Mouse (Mus musculus): ENCODE measurements around the gene Amn. TPM values are rescaled to one million over a fixed set of nuclear protein-coding genes. Genes with fewer than 3 reads are reported as not detected.

The Amn gene
- polyA plus RNA-seq (2015; fragmentation: Nextera tagmentation; extraction: Ambion mirVana) = 6.8 and 8.2 TPM in 2 replicates

GRCm38 (mm10) chr12:111270629-111271277 is at the start of gene Amn:
Gene Amn, plus strand, starts transcription at chr12:111271095.
- Histone ChIP-seq H3K9ac (replicated peaks; ENCODE audit: low read depth, low read length) (no peak within 1 kb of the TSS), H3K4me3 (replicated peaks; ENCODE audit: low read length) (no peak within 1 kb of the TSS), H3K4me2 (ENCODE audit: low read length) (no peak within 1 kb of the TSS), H3K27ac (ENCODE audit: low read length) (no peak within 1 kb of the TSS), H3K9me3 (ENCODE audit: control insufficient read depth, low read length) (no peaks in the 10 kb centered on the region), H3K27me3 (replicated peaks; ENCODE audit: control insufficient read depth, insufficient read depth, low read length) (peaks cover 62% of the 10 kb centered on the region), H3K4me1 (replicated peaks; ENCODE audit: control insufficient read depth, insufficient read depth, low read length) (peaks cover 20% of the 10 kb centered on the region), H3K36me3 (ENCODE audit: control insufficient read depth, insufficient read depth) (no peaks in the 10 kb centered on the region)
- 43% methylated on average over 25 of the region's 25 CpGs for WGBS
- no peak for ATAC-seq

- no peak overlapping the region for H3K4me2 ChIP-seq (ENCODE audit: low read length)
- WGBS = 77% methylated on average over 10 of the region's 10 CpGs
- no peaks in the 10 kb centered on the region for H3K27me3 ChIP-seq (replicated peaks; ENCODE audit: control insufficient read depth, insufficient read depth, low read length)
- no peak overlapping the region for H3K4me3 ChIP-seq (replicated peaks; ENCODE audit: low read length)
- ATAC-seq = no peak
- H3K27ac ChIP-seq (ENCODE audit: low read length) = no peak overlapping the region
- peaks cover 17% of the 10 kb centered on the region for H3K36me3 ChIP-seq (ENCODE audit: control insufficient read depth, insufficient read depth)
- no peak overlapping the region for H3K9ac ChIP-seq (replicated peaks; ENCODE audit: low read depth, low read length)
- no peaks in the 10 kb centered on the region for H3K4me1 ChIP-seq (replicated peaks; ENCODE audit: control insufficient read depth, insufficient read depth, low read length)
- H3K9me3 ChIP-seq (ENCODE audit: control insufficient read depth, low read length) = peaks cover 5% of the 10 kb centered on the region; the same call in 1 of the 2 replicates
Measured at GRCm38 (mm10) chr12:111225197-111225780, 45.6 kb upstream of the Amn start.

- peaks cover under 1% of the 10 kb centered on the region for H3K36me3 ChIP-seq (ENCODE audit: control insufficient read depth, insufficient read depth)
- no peaks in the 10 kb centered on the region for H3K4me1 ChIP-seq (replicated peaks; ENCODE audit: control insufficient read depth, insufficient read depth, low read length)
- ATAC-seq = no peak
- no peak overlapping the region for H3K27ac ChIP-seq (ENCODE audit: low read length)
- WGBS = 86% methylated on average over 4 of the region's 4 CpGs
- no peaks in the 10 kb centered on the region for H3K9me3 ChIP-seq (ENCODE audit: control insufficient read depth, low read length)
- no peaks in the 10 kb centered on the region for H3K27me3 ChIP-seq (replicated peaks; ENCODE audit: control insufficient read depth, insufficient read depth, low read length)
- H3K4me3 ChIP-seq (replicated peaks; ENCODE audit: low read length) = no peak overlapping the region
- no peak overlapping the region for H3K9ac ChIP-seq (replicated peaks; ENCODE audit: low read depth, low read length)
- no peak overlapping the region for H3K4me2 ChIP-seq (ENCODE audit: low read length)
Measured at GRCm38 (mm10) chr12:111227410-111227809, 43.5 kb upstream of the Amn start.

- H3K9me3 ChIP-seq (ENCODE audit: control insufficient read depth, low read length) = no peaks in the 10 kb centered on the region
- 96% methylated on average over 5 of the region's 5 CpGs for WGBS
- no peak overlapping the region for H3K4me3 ChIP-seq (replicated peaks; ENCODE audit: low read length)
- no peak overlapping the region for H3K9ac ChIP-seq (replicated peaks; ENCODE audit: low read depth, low read length)
- ATAC-seq = no peak
- H3K27me3 ChIP-seq (replicated peaks; ENCODE audit: control insufficient read depth, insufficient read depth, low read length) = no peaks in the 10 kb centered on the region
- H3K4me2 ChIP-seq (ENCODE audit: low read length) = no peak overlapping the region
- H3K27ac ChIP-seq (ENCODE audit: low read length) = no peak overlapping the region
- no peaks in the 10 kb centered on the region for H3K36me3 ChIP-seq (ENCODE audit: control insufficient read depth, insufficient read depth)
- no peaks in the 10 kb centered on the region for H3K4me1 ChIP-seq (replicated peaks; ENCODE audit: control insufficient read depth, insufficient read depth, low read length)
Measured at GRCm38 (mm10) chr12:111228488-111228887, 42.4 kb upstream of the Amn start.

DNA sequence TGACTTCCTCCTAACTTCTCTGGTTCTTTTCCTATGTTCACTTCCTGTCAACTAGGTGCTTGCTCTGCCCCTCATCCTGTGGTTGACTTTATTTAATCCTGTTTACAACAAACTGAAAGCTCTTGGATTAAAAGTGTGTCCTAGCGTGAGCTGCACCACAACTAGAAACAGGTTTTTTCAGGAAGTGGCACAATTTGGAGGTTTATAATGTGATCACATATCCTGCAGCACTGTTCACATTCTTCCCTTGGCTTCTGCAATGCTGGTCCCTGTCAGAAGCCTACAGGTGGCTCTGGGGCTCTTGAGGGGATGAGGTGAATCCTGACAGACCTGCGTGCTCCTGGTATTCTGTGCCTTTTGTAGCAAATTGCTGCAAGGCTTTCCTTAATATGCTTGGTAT is 40.1 kb upstream of the Amn start:
- no peak overlapping the region for H3K4me3 ChIP-seq (replicated peaks; ENCODE audit: low read length)
- H3K9me3 ChIP-seq (ENCODE audit: control insufficient read depth, low read length) = no peaks in the 10 kb centered on the region
- H3K27ac ChIP-seq (ENCODE audit: low read length) = no peak overlapping the region
- no peaks in the 10 kb centered on the region for H3K36me3 ChIP-seq (ENCODE audit: control insufficient read depth, insufficient read depth)
- H3K9ac ChIP-seq (replicated peaks; ENCODE audit: low read depth, low read length) = no peak overlapping the region
- no peak for ATAC-seq
- no peak overlapping the region for H3K4me2 ChIP-seq (ENCODE audit: low read length)
- 93% methylated on average over 2 of the region's 2 CpGs for WGBS
- no peaks in the 10 kb centered on the region for H3K27me3 ChIP-seq (replicated peaks; ENCODE audit: control insufficient read depth, insufficient read depth, low read length)
- no peaks in the 10 kb centered on the region for H3K4me1 ChIP-seq (replicated peaks; ENCODE audit: control insufficient read depth, insufficient read depth, low read length)

DNA sequence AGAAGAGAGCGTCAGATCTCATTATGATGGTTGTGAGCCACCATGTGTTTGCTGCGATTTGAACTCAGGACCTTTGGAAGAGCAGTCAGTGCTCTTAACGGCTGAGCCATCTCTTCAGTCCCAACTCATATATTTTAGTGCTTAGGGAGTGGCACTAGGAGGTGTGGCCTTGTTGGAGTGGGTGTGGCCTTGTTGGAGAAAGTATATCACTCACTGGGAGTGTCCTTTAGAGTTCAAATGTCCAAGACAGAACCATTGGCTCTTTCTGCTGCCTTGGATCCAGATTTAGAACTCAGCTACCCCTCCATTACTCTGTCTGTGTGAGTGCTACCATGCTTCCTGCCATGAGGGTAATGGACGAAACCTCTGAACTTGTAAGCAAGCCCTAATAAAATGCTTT is 37.1 kb upstream of the Amn start:
- ATAC-seq = no peak
- Histone ChIP-seq H3K4me1 (replicated peaks; ENCODE audit: control insufficient read depth, insufficient read depth, low read length) (0 out of 2 replicates have a peak, but pooled peaks cover 2% of the 10 kb centered on the region), H3K4me2 (ENCODE audit: low read length) (no peak overlapping the region), H3K27ac (ENCODE audit: low read length) (no peak overlapping the region), H3K4me3 (replicated peaks; ENCODE audit: low read length) (no peak overlapping the region), H3K9ac (replicated peaks; ENCODE audit: low read depth, low read length) (no peak overlapping the region), H3K9me3 (ENCODE audit: control insufficient read depth, low read length) (no peaks in the 10 kb centered on the region), H3K36me3 (ENCODE audit: control insufficient read depth, insufficient read depth) (no peaks in the 10 kb centered on the region), H3K27me3 (replicated peaks; ENCODE audit: control insufficient read depth, insufficient read depth, low read length) (no peaks in the 10 kb centered on the region)
- 96% methylated on average over 4 of the region's 4 CpGs for WGBS

DNA sequence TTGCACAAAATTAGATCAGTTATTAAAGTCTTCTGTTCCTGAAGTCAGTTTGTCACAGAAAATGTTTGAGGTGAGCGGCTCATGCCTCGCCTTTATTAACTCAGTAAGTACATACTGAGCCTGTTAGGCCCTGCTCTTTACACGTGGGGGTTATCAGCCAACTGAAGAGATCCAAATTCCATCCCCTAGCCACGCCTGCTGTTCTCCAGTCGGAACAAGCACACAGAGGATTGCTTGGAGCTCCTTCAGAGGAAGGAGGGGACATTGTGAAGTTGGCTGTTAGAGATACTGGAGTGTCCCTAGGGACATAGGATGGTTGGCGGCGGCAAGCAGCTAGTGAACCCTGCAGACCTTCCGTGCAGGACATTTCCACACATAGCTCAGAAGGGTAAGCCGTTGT is 36.5 kb upstream of the Amn start:
- no peak overlapping the region for H3K9ac ChIP-seq (replicated peaks; ENCODE audit: low read depth, low read length)
- ATAC-seq = no peak
- H3K27ac ChIP-seq (ENCODE audit: low read length) = no peak overlapping the region
- H3K4me1 ChIP-seq (replicated peaks; ENCODE audit: control insufficient read depth, insufficient read depth, low read length) = 0 out of 2 replicates have a peak, but pooled peaks cover 2% of the 10 kb centered on the region
- H3K9me3 ChIP-seq (ENCODE audit: control insufficient read depth, low read length) = no peaks in the 10 kb centered on the region
- no peaks in the 10 kb centered on the region for H3K27me3 ChIP-seq (replicated peaks; ENCODE audit: control insufficient read depth, insufficient read depth, low read length)
- 88% methylated on average over 9 of the region's 9 CpGs for WGBS
- no peaks in the 10 kb centered on the region for H3K36me3 ChIP-seq (ENCODE audit: control insufficient read depth, insufficient read depth)
- H3K4me2 ChIP-seq (ENCODE audit: low read length) = no peak overlapping the region
- H3K4me3 ChIP-seq (replicated peaks; ENCODE audit: low read length) = no peak overlapping the region

GRCm38 (mm10) chr12:111235631-111236030 is 35.3 kb upstream of the Amn start:
- Histone ChIP-seq H3K4me1 (replicated peaks; ENCODE audit: control insufficient read depth, insufficient read depth, low read length) (0 out of 2 replicates have a peak, but pooled peaks cover 2% of the 10 kb centered on the region), H3K36me3 (ENCODE audit: control insufficient read depth, insufficient read depth) (no peaks in the 10 kb centered on the region), H3K4me2 (ENCODE audit: low read length) (no peak overlapping the region), H3K4me3 (replicated peaks; ENCODE audit: low read length) (no peak overlapping the region), H3K9me3 (ENCODE audit: control insufficient read depth, low read length) (no peaks in the 10 kb centered on the region), H3K9ac (replicated peaks; ENCODE audit: low read depth, low read length) (no peak overlapping the region), H3K27ac (ENCODE audit: low read length) (no peak overlapping the region), H3K27me3 (replicated peaks; ENCODE audit: control insufficient read depth, insufficient read depth, low read length) (no peaks in the 10 kb centered on the region)
- ATAC-seq = no peak
- WGBS = 94% methylated on average over 6 of the region's 6 CpGs

DNA sequence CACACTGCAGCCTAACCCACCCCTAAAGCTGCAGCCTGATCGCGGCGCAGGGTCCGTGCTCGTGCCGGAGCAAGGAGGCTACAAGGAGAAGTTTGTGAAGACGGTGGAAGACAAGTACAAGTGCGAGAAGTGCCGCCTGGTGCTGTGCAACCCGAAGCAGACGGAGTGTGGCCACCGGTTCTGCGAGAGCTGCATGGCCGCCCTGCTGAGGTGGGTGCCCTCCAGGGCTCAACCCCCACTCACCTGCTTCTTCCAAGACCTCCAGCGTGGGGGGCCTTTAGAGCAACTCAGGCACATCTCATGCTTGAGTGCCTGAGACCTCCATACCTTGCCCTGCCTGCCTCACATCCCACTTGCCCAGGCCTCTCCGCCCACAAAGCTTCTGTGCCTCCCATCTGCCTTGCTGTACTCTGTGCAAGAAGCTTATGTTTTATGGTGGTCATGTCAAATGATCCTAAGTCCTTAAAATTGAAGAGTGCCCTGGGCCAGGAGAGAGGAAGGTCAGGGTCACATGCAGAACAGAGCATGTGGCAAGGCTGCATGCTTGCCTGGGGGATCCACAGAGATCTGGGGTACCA is 33.2 kb upstream of the Amn start:
- no peaks in the 10 kb centered on the region for H3K27me3 ChIP-seq (replicated peaks; ENCODE audit: control insufficient read depth, insufficient read depth, low read length)
- H3K4me3 ChIP-seq (replicated peaks; ENCODE audit: low read length) = no peak overlapping the region
- ATAC-seq = no peak
- H3K9ac ChIP-seq (replicated peaks; ENCODE audit: low read depth, low read length) = no peak overlapping the region
- no peak overlapping the region for H3K4me2 ChIP-seq (ENCODE audit: low read length)
- WGBS = 92% methylated on average over 16 of the region's 16 CpGs
- H3K36me3 ChIP-seq (ENCODE audit: control insufficient read depth, insufficient read depth) = no peaks in the 10 kb centered on the region
- H3K4me1 ChIP-seq (replicated peaks; ENCODE audit: control insufficient read depth, insufficient read depth, low read length) = 0 out of 2 replicates have a peak, but pooled peaks cover 2% of the 10 kb centered on the region
- no peak overlapping the region for H3K27ac ChIP-seq (ENCODE audit: low read length)
- H3K9me3 ChIP-seq (ENCODE audit: control insufficient read depth, low read length) = no peaks in the 10 kb centered on the region
